Mouse (Mus musculus) right cerebral cortex, postnatal 4 days (tissue): Measurements from ENCODE around the gene Nfrkb.

Source experiments
- DNase-seq: peaks from one replicate; pipeline ENCODE4 v3.0.0-alpha.2; 2022

The Nfrkb gene

GRCm38 (mm10) chr9:31430011-31430410, 44.0 kb downstream of the Nfrkb start:
- DNase-seq, result no peak

DNA sequence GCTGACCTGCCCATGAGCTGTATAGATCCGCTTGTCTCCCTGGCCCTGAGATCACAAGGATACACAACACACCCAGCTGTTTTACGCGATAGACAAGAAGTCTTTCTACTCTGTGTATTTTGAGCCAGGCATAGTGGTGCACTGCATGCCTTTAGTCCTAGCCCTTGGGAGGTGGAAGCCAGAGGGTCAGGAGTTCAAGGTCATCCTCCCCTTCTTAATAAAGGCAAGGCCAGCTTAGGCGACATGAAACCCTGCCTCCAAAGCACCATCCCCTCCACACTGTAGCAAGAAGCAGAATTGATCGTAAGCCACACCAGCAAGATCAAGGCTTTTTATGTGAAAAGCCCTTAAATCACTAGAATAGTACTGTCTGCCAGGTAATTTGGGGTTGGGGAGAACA, 45.8 kb downstream of the Nfrkb start:
- no peak for DNase-seq

DNA sequence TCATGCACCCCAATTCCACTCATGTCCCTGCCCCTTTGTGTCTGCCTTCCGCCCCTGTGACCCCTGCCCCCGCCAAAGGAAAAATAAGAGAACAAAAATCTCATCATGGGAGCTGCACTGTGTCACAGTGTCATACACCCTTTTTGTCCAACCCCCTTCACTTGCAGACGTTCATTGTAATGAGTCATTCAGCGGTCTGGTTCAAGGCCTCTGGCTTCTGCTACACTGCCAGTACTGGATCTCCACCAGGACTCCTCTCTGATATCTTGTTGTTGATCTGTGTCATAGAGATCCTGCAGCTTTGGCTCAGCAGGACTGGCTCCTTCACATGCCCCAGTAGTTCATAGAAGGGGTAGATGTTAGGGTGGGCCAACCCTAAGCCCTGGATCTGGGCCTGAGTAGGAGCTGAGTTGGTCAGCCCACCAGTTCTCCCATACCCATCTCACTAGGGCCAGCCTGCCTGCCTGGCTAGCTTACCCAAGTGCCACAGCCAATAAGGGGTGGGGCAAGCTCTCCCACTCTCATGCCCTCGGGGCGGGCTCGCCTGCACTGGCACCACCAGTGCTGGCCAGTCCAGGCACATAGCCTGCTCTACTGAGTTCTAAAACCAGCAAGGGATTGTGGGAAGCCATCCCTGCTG, 46.5 kb downstream of the Nfrkb start:
- no peak for DNase-seq

DNA sequence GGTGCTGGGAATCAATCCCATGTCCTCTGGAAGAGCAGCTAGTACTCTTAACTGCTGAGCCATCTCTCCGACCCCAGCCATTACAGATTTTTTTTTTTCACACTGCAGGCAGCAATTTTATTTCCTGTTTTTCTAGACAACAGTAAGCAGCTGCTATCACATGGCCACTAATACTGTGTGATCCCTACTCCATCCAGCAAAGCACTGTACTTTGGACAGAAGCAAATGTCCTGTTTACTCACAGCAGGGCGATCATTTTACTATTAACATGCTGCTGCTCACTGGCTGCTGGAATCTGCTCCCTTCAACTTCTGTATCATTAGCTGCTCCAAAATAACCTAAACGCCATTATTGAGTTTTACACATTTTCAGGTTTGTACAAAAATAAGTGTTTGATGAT, 47.4 kb downstream of the Nfrkb start:
- no peak for DNase-seq

GRCm38 (mm10) chr9:31435415-31435814, 49.4 kb downstream of the Nfrkb start:
- DNase-seq, result no peak

GRCm38 (mm10) chr9:31437861-31438260, 51.9 kb downstream of the Nfrkb start:
- no peak for DNase-seq

DNA sequence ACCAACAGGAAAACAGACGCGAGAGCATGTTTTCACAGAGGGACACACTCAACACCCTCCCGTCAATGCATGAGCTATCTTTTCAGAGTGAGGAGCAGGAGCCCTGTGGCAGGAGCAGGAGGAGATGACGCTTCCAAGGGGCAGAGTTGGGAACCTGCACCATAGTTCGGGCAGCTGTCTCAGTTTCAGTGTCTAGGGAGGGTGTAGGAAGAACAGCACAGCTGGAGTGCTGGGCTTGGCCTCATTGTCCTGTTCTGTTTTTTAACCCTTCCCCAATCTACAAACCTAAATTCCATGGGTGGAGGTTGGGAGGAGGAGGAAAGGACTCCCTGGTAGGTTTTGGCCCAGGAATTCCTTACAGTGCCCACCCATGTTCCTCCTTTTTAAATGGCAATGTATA, 52.8 kb downstream of the Nfrkb start:
- DNase-seq, result no peak

DNA sequence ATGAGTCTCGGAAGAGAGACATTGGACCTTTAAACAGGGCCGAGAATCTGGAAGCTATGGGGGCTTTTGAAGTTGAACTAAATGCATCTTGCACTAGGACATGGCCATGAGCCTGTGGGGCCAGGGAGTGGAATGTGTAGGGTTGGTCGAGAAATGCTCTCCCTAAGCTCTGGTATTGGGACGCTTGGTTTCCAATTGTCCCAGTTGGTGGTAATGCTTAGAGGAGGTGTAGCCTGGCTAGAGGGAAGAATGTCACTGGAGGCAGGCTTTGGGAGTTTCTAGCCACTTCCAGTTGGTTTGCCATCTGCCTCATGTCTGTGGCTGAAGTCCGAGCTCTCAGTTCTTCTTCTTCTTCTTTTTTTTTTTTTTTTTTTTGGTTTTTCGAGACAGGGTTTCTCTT, 53.3 kb downstream of the Nfrkb start:
- DNase-seq, result no peak

DNA sequence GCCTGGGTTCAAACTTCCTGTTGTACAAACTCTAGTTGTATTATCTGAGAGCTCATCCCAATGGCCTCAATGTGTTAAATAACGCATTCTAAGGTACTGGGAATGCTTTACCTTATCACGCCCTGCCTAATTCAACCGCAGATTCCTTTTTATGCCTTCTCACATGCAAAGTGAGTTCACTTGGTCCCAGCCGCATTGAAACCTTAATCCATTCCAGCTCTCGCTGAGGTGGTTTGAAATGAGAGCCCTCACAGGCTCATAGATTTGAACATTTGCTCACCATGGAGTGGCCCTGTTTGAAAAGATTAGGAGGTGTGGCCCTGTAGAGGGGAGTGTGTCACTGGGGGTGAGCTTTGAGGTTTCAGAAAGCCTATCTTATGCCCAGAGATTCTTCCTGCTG, 54.4 kb downstream of the Nfrkb start:
- no peak for DNase-seq

GRCm38 (mm10) chr9:31441487-31441886, 55.5 kb downstream of the Nfrkb start:
- no peak for DNase-seq

GRCm38 (mm10) chr9:31444236-31444635, 58.2 kb downstream of the Nfrkb start:
- DNase-seq, result no peak

DNA sequence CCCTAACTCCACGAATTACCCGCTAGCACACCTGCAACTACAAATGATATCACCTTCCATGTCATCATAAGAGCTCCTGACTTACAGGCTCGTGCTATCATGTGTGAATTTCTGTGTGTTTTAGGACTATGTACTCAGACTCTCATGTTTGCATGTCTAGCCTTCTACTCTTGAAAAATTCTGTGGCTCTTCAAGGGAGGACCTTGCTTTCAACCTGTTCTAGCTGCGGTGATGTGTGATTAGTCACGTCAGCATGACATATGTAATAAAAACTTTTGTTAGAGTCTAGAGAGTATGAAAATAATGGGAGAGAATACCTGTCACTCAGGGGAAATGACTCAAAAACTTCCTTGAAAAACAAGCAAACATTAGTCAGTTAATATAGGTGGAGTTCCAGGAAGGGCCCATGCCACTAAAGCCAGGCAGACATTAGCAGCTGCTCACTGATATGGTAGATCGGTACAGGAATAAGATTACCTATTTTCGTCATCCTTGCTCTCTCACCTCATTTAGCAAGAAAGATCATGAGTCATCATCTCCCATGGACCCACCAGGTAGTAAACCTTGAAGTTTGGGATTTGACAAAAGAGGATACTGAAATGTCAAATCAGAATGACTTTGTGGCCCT, 63.3 kb downstream of the Nfrkb start:
- no peak for DNase-seq

DNA sequence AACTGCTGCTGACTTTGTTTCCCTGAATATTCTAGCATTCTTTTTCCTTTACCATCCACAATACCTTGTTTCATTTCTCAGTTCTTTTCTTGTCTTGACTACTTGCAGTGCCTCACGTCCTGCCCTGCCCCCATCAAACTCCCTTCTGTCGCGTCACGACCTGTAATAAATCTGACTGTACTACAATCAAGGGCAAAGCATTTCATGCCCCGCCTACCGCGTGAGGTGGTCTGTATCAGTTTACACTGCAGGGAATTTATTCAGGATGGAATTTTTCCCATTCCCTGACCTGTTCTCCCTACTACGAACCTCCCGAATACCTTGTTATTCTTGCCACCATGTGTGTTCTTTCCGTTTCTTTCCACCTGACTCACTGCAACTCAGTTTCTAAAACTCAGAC, 66.2 kb downstream of the Nfrkb start:
- no peak for DNase-seq

DNA sequence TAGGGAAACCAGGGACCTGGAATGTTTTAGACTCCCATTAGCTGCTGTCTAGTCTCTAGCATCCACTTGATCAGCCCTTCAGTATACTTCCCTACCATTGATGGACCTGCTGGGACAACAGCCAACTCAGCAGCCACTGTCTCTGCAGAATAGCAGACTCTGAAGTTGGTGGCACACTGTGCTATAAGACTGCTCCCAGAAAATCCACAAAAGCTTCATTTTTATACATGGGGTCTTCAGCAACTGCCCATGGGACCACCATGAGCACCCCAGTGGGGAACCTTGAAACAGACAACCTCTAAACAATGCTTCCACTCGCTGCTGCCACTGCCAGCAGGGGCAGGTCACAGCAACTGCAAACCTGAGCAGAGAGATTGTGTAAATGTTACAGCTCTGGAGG, 68.4 kb downstream of the Nfrkb start:
- DNase-seq, result no peak

GRCm38 (mm10) chr9:31463190-31463589, 77.2 kb downstream of the Nfrkb start:
- no peak for DNase-seq

DNA sequence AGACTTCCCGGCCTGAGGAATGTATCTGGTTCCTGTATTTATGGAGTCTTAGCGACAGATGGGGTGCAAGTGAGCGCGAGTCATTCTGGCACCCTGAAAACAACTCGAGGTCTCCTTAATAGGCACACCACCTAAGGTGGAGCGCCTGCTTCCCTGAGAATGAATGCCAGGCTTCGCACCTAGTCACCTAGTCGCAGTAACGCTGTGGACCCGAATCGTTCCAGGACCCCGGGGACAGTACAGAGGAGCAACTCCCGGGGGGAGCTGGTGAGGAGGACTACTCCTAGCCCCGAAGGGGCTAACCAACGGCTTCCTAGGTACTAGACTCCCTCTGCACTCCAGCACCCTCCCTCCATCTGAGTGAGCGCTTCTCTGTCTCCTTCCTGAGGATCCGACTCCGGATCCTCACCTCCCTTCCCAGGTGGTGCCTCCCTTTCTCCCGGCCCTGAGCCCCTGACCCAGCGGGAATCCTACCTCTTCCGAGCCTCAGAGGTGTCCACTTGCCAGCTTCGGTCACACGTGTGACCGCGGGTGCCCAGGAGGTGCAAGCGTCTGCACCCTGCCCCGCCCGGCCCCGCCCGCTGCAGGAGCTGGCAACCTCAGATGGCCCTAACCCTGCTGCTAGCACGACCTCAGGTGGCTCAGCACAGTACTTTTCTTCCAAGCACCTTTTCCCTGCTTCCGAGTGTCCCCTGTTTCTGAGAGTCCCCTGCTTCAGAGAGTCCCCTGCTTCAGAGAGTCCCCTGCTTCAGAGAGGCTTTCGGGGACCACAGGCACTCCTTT, 77.9 kb downstream of the Nfrkb start, which contains the start of gene Tmem45b:
Gene Tmem45b, minus strand, starts transcription at position 771 of the 783 bp plus-strand sequence.
- no peak for DNase-seq
